Mouse (Mus musculus): ENCODE measurements at regions not wholly inside any gene's neighbourhood (a gene's known extent, or its start where the extent isn't known, plus 50 kb on each side); places are given as distances from the start of the nearest gene placed in this dataset.

GRCm38 (mm10) chr2:51334437-51334836 lies 185.5 kb upstream of the Rnd3 start:
- no peak for DNase-seq (ENCODE audit: low read depth, low spot score)

GRCm38 (mm10) chr2:51327081-51327480 lies 178.2 kb upstream of the Rnd3 start:
- DNase-seq (ENCODE audit: low read depth, low spot score), result no peak

- no peak for DNase-seq (ENCODE audit: low read depth, low spot score)
Observed at GRCm38 (mm10) chr2:51321676-51322075, 172.8 kb upstream of the Rnd3 start.

GRCm38 (mm10) chr2:51316452-51316851 lies 167.5 kb upstream of the Rnd3 start:
- no peak for DNase-seq (ENCODE audit: low read depth, low spot score)

GRCm38 (mm10) chr2:51313414-51313813 lies 164.5 kb upstream of the Rnd3 start:
- no peak for DNase-seq (ENCODE audit: low read depth, low spot score)

- no peak for DNase-seq (ENCODE audit: low read depth, low spot score)
Observed at GRCm38 (mm10) chr2:51306257-51306656, 157.3 kb upstream of the Rnd3 start.

GRCm38 (mm10) chr2:51305411-51305810 lies 156.5 kb upstream of the Rnd3 start:
- DNase-seq (ENCODE audit: low read depth, low spot score), result no peak

- no peak for DNase-seq (ENCODE audit: low read depth, low spot score)
Observed at GRCm38 (mm10) chr2:51304694-51305093, 155.8 kb upstream of the Rnd3 start.

GRCm38 (mm10) chr2:51290659-51291260 lies 141.8 kb upstream of the Rnd3 start:
- DNase-seq (ENCODE audit: low read depth, low spot score), result no peak

- no peak for DNase-seq (ENCODE audit: low read depth, low spot score)
Observed at GRCm38 (mm10) chr2:51288678-51289077, 139.8 kb upstream of the Rnd3 start.

- no peak for DNase-seq (ENCODE audit: low read depth, low spot score)
Observed at GRCm38 (mm10) chr2:51285632-51286031, 136.7 kb upstream of the Rnd3 start.

GRCm38 (mm10) chr2:51284781-51285225 lies 135.9 kb upstream of the Rnd3 start:
- no peak for DNase-seq (ENCODE audit: low read depth, low spot score)

GRCm38 (mm10) chr2:51279396-51280045 lies 130.6 kb upstream of the Rnd3 start:
- no peak for DNase-seq (ENCODE audit: low read depth, low spot score)

- DNase-seq (ENCODE audit: low read depth, low spot score), result no peak
Observed at GRCm38 (mm10) chr2:51278824-51279223, 129.9 kb upstream of the Rnd3 start.

- no peak for DNase-seq (ENCODE audit: low read depth, low spot score)
Observed at GRCm38 (mm10) chr2:51278356-51278755, 129.4 kb upstream of the Rnd3 start.

- DNase-seq (ENCODE audit: low read depth, low spot score), result no peak
Observed at GRCm38 (mm10) chr2:51276591-51276990, 127.7 kb upstream of the Rnd3 start.

GRCm38 (mm10) chr2:51273300-51273699 lies 124.4 kb upstream of the Rnd3 start:
- DNase-seq (ENCODE audit: low read depth, low spot score), result no peak

- no peak for DNase-seq (ENCODE audit: low read depth, low spot score)
Observed at GRCm38 (mm10) chr2:51268532-51268931, 119.6 kb upstream of the Rnd3 start.

GRCm38 (mm10) chr2:51267662-51268061 lies 118.8 kb upstream of the Rnd3 start:
- peak; percentile 20 for DNase-seq (ENCODE audit: low read depth, low spot score)

GRCm38 (mm10) chr2:51262506-51262905 lies 113.6 kb upstream of the Rnd3 start:
- no peak for DNase-seq (ENCODE audit: low read depth, low spot score)

- no peak for DNase-seq (ENCODE audit: low read depth, low spot score)
Observed at GRCm38 (mm10) chr2:51250798-51251197, 101.9 kb upstream of the Rnd3 start.

GRCm38 (mm10) chr2:51241573-51241972 lies 92.7 kb upstream of the Rnd3 start:
- DNase-seq (ENCODE audit: low read depth, low spot score), result no peak

- DNase-seq (ENCODE audit: low read depth, low spot score), result no peak
Observed at GRCm38 (mm10) chr2:51240000-51240399, 91.1 kb upstream of the Rnd3 start.

- DNase-seq (ENCODE audit: low read depth, low spot score), result no peak
Observed at GRCm38 (mm10) chr2:51238992-51239391, 90.1 kb upstream of the Rnd3 start.
